Mouse (Mus musculus) urinary bladder, postnatal 4 days (tissue): ENCODE measurements around the gene Olfr298.

ENCODE experiments used
- DNase-seq, 2 experiments: peaks; one replicate each; pipeline ENCODE4 v3.0.0; 2021 to 2022; ENCODE audit warnings: low spot score in 2 of 2

Olfr298 gene

GRCm38 (mm10) chr7:86492384-86492783 lies at the start of gene Olfr298:
Gene Olfr298, minus strand, starts transcription at chr7:86492484.
- no peak for DNase-seq

- no peak for DNase-seq
Observed at GRCm38 (mm10) chr7:86519668-86520067, 27.4 kb upstream of the Olfr298 start, which contains the start of gene Olfr297. Gene Olfr297, plus strand, starts transcription at chr7:86519968.

GRCm38 (mm10) chr7:86459621-86460020 lies 32.7 kb downstream of the Olfr298 start, which contains the start of gene Olfr299:
Gene Olfr299, plus strand, starts transcription at chr7:86459921.
- DNase-seq, result no peak
